Mouse (Mus musculus) brain, adult 10 weeks (tissue): ENCODE data around the gene Gm3776. TPM values are rescaled to one million over a fixed set of nuclear protein-coding genes. Genes with fewer than 3 reads are reported as not detected.

Source experiments
- polyA plus RNA-seq: library from polyadenylated mRNA; stranded (reverse); fragments of 350-450 nt; fragmentation: Illumina TruSeq; extraction: RNeasy Lipid Tissue Mini Kit (QIAGEN cat#74804); gene quantifications from one replicate; pipeline ENCODE4 v1.2.3, GENCODE M21; 2015; ENCODE audit warnings: low read depth, low replicate concordance

Gm3776 gene
- not detected for polyA plus RNA-seq

GRCm38 (mm10) chr9:78256914-78257313 lies at the start of gene Gm3776:
TSS of gene Gm3776 (plus strand) at chr9:78257129.

GRCm38 (mm10) chr9:78230461-78230860 lies 26.5 kb upstream of the Gm3776 start, which contains the start of gene Gsta1:
TSS of gene Gsta1 (plus strand) at chr9:78230656.

GRCm38 (mm10) chr9:78289723-78290122 lies 32.8 kb downstream of the Gm3776 start, which contains the start of gene Gm10639:
TSS of gene Gm10639 (plus strand) at chr9:78289923.

GRCm38 (mm10) chr9:78314696-78315095 lies 57.8 kb downstream of the Gm3776 start, which contains the start of gene Omt2a:
TSS of gene Omt2a (minus strand) at chr9:78314796.

Other genes starting within 250 kb of the Gm3776 start
- gene Gcm1, start 205.2 kb upstream of the Gm3776 start, polyA plus RNA-seq = not detected
- 167 TPM for gene Fbxo9, start 148.1 kb upstream of the Gm3776 start, polyA plus RNA-seq
- gene Ick, start 147.9 kb upstream of the Gm3776 start, polyA plus RNA-seq = 15.1 TPM
- 97.6 TPM for gene Gsta4, start 74.4 kb upstream of the Gm3776 start, polyA plus RNA-seq
- not detected for gene Gsta1, start 26.5 kb upstream of the Gm3776 start, polyA plus RNA-seq
- gene Gm10639, start 32.8 kb downstream of the Gm3776 start, polyA plus RNA-seq = not detected
- gene Omt2a, start 57.7 kb downstream of the Gm3776 start, polyA plus RNA-seq = not detected
- gene Omt2b, start 70.5 kb downstream of the Gm3776 start, polyA plus RNA-seq = not detected
- 0.58 TPM for gene Gsta2, start 98.7 kb downstream of the Gm3776 start, polyA plus RNA-seq
- not detected for gene Dppa5a, start 111.0 kb downstream of the Gm3776 start, polyA plus RNA-seq
- gene Ooep, start 121.6 kb downstream of the Gm3776 start, polyA plus RNA-seq = not detected
- gene Ddx43, start 138.6 kb downstream of the Gm3776 start, polyA plus RNA-seq = 0.33 TPM
- 0.58 TPM for gene Cgas, start 186.1 kb downstream of the Gm3776 start, polyA plus RNA-seq
- 23.0 TPM for gene Mto1, start 191.1 kb downstream of the Gm3776 start, polyA plus RNA-seq
- not detected for gene Gm17324, start 191.7 kb downstream of the Gm3776 start, polyA plus RNA-seq
- 4,158 TPM for gene Eef1a1, start 232.0 kb downstream of the Gm3776 start, polyA plus RNA-seq